8 mouse cellular contexts compared by ENCODE assay signal in the genomic region with DNA sequence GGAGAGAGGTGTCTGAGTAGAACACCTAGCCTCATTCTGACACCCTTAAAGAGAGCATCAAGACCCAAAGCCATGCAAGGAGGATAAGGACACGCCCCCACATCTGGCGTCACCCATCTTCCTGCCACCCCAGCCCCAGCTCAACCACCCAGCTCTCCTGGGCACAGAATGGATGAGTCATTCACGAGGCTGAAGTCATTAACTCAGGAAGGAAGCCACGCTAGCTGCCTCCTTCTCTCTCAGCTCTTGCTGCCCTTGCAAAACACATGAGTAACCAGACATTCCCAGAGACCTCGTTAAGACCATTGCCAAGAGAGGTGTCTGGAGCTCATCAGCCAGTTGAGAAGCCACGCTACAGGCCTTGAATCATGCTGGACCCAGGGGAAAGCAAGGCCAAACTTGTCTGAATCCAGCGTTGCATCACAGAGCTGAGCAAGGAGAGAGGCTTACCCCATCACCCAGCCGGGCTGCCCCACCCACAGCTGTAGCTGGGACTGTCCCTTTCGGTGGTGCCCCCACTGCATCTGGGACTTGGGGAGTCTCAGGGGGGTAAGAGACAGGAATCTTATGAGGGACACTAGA. TPM values are rescaled to one million over a fixed set of nuclear protein-coding genes. Genes with fewer than 3 reads are reported as not detected.
DNase-seq lines count a peak whose midpoint lies in the region; ATAC-seq lines count a peak whose summit lies in the region.
"Had no signal": no experiment of that assay in that cellular context is flagged by ENCODE, and none has a peak within 500 bp of the region (broad histone marks: within the 10 kb centered on the region; RNA-seq: fewer than 3 reads in every experiment).

No protein-coding gene starts in this region.

- H3K36me3 ChIP-seq in liver, embryonic 15.5 days (replicated peaks) = no peaks in the 10 kb centered on the region
- no peaks in the 10 kb centered on the region for H3K36me3 ChIP-seq in hindbrain, embryonic 16.5 days (ENCODE audit: control insufficient read depth, insufficient read depth, low read length)
- H3K36me3 ChIP-seq: embryonic facial prominence, embryonic 12.5 days had no signal

- no peak overlapping the region for H3K4me3 ChIP-seq in liver, embryonic 15.5 days (replicated peaks)
- no peak overlapping the region for H3K4me3 ChIP-seq in hindbrain, embryonic 16.5 days (ENCODE audit: low read length)
- H3K4me3 ChIP-seq: embryonic facial prominence, embryonic 12.5 days had no signal

- H3K9me3 ChIP-seq in liver, embryonic 15.5 days (replicated peaks) = no peaks in the 10 kb centered on the region
- H3K9me3 ChIP-seq in hindbrain, embryonic 16.5 days (ENCODE audit: control insufficient read depth, low read length) = no peaks in the 10 kb centered on the region
- H3K9me3 ChIP-seq: embryonic facial prominence, embryonic 12.5 days had no signal

- no peak overlapping the region for H3K4me2 ChIP-seq in liver, embryonic 15.5 days
- H3K4me2 ChIP-seq in hindbrain, embryonic 16.5 days (ENCODE audit: low read length) = no peak overlapping the region
- H3K4me2 ChIP-seq: embryonic facial prominence, embryonic 12.5 days had no signal

- ATAC-seq in liver, embryonic 15.5 days (ENCODE audit: insufficient read depth) = peak; percentile 31; the same call in 1 of the 2 replicates
- ATAC-seq in hindbrain, embryonic 16.5 days = no peak

- WGBS in liver, embryonic 15.5 days (ENCODE audit: insufficient replicate concordance) = 12% methylated on average over 9 of the region's 9 CpGs
- WGBS in hindbrain, embryonic 16.5 days = 70% methylated on average over 8 of the region's 9 CpGs

- no peak overlapping the region for H3K27ac ChIP-seq in liver, embryonic 15.5 days (replicated peaks)
- H3K27ac ChIP-seq in hindbrain, embryonic 16.5 days (ENCODE audit: low read depth, low read length) = no peak overlapping the region
- H3K27ac ChIP-seq: embryonic facial prominence, embryonic 12.5 days had no signal

- intact Hi-C loops in heart, postnatal 36 days (cut with DNase I) = no loop called here

- DNase-seq in liver = no peak
- DNase-seq in adrenal gland, adult 2 months = peak; percentile 90
- peak; percentile 28 to 51 for DNase-seq in heart, postnatal 36 days
- DNase-seq in naive thymus-derived CD4-positive, alpha-beta T cell, adult 2 months (ENCODE audit: low read depth) = peak; percentile 35
- no peak for DNase-seq in embryo, embryonic 10.5 days (ENCODE audit: low spot score)

- H3K4me1 ChIP-seq in liver, embryonic 15.5 days (replicated peaks) = 0 out of 2 replicates have a peak, but pooled peaks cover 3% of the 10 kb centered on the region
- H3K4me1 ChIP-seq in hindbrain, embryonic 16.5 days (ENCODE audit: control insufficient read depth, insufficient read depth, low read depth, low read length) = peaks cover 14% of the 10 kb centered on the region

- no peak overlapping the region for H3K9ac ChIP-seq in liver, embryonic 15.5 days
- H3K9ac ChIP-seq in hindbrain, embryonic 16.5 days (ENCODE audit: low read depth, low read length) = no peak overlapping the region
- H3K9ac ChIP-seq: embryonic facial prominence, embryonic 12.5 days had no signal

- peaks cover 8% of the 10 kb centered on the region; the same call in 1 of the 2 replicates for H3K27me3 ChIP-seq in liver, embryonic 15.5 days
- peaks cover 3% of the 10 kb centered on the region for H3K27me3 ChIP-seq in hindbrain, embryonic 16.5 days (replicated peaks; ENCODE audit: control insufficient read depth, insufficient read depth, low read length)

RNA-seq across cellular contexts. Expression of a gene that starts 39.4 kb away (rescaled TPM):
- polyA plus RNA-seq in liver, embryonic 15.5 days (2015; fragmentation: Nextera tagmentation; extraction: Ambion mirVana) = 5.4 and 6.1 TPM in 2 replicates
- total RNA-seq in adrenal gland, adult 2 months (2021) = 10 to 100 TPM; 13.3 to 40.9 TPM
- polyA plus RNA-seq in adrenal gland, adult 2 months (2012; rRNA removed) = 199 and 336 TPM in 2 replicates
- 10 to 100 TPM; 20.6 to 27.4 TPM for total RNA-seq in heart, postnatal 36 days (2021)
- polyA plus RNA-seq in hindbrain, embryonic 16.5 days (2015; fragmentation: Nextera tagmentation; extraction: Ambion mirVana) = 8.4 and 8.5 TPM in 2 replicates

Comparison
In these comparisons a context has a peak if more than half of its experiments do, and no peak if none do; other contexts are left out.
1. DNase-seq: peak in adrenal gland, adult 2 months (single experiment), heart, postnatal 36 days (2 of 2) and naive thymus-derived CD4-positive, alpha-beta T cell, adult 2 months (single experiment); none in liver (single experiment) and embryo, embryonic 10.5 days (single experiment).
2. RNA of a gene that starts 39.4 kb away (polyA plus RNA-seq): 199 to 336 TPM in adrenal gland, adult 2 months; 8.4 to 8.5 TPM in hindbrain, embryonic 16.5 days and 5.4 to 6.1 TPM in liver, embryonic 15.5 days; every median in the first group is over 10 times any median in the second.